Mouse (Mus musculus): ENCODE results near the gene Uox.

- no peak for TF ChIP-seq GATA1 (IDR thresholded peaks at IDR 0.05; ENCODE audit: borderline replicate concordance, low read length)
- TF ChIP-seq FLI1 (IDR thresholded peaks at IDR 0.05; ENCODE audit: low read length), result no peak
Observed at GRCm38 (mm10) chr3:146616533-146617283, 46.5 kb downstream of the Uox start.
